In the genomic region with DNA sequence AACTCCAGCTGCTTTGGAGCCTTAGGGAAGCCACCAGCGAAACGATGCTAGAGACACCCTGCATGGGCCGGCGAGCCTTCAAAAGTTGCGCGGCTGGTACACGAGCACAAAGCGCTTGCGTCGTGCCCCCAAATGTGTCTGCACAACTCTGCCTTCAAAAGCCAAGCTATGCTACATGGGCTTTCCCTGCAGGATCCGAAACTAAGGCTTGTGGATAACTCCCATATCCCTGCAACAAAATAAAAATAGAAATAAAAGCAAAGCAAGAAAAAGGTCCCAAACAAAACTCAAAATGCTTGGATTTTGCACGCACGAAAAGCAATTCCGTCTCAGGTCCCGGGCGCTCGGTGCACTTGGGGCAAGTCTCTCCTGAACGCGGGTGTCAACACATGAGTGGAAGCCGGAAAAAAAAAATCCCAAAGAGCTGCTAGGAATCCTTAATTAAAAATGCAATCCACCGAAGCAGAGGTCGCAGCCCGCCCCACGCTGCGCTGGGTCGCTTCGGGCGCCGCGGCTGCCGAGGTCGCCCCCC, we compare ENCODE assay signal across 8 mouse cellular contexts. TPM values are rescaled to one million over a fixed set of nuclear protein-coding genes. Genes with fewer than 3 reads are reported as not detected.
DNase-seq lines count a peak whose midpoint lies in the region; ATAC-seq and TF ChIP-seq lines count a peak whose summit lies in the region.

No protein-coding gene starts in this region.

- peak overlapping the region; percentile 99 for H3K27ac ChIP-seq in lung, embryonic 14.5 days (ENCODE audit: low read depth)
- peak overlapping the region; percentile 96 for H3K27ac ChIP-seq in intestine, embryonic 14.5 days (ENCODE audit: low read depth)
- H3K27ac ChIP-seq in neural tube, embryonic 14.5 days (ENCODE audit: low read depth, low read length) = peak overlapping the region; percentile 60; the same call in 1 of the 2 replicates

- DNase-seq in lung, embryonic 14.5 days = no peak
- no peak for DNase-seq in lung, postnatal 25 days (ENCODE audit: low spot score)
- peak; percentile 61 for DNase-seq in embryo, embryonic 11 days
- no peak for DNase-seq in intestine, embryonic 14.5 days (ENCODE audit: low spot score)
- DNase-seq in adrenal gland, adult 8-10 months = no peak
- no peak for DNase-seq in frontal cortex, postnatal 36 days (ENCODE audit: low spot score in 2 of 2)
- no peak for DNase-seq in cerebellum, adult 11 months

- peak overlapping the region; percentile 98 for H3K4me3 ChIP-seq in lung, embryonic 14.5 days (ENCODE audit: low read depth, low read length)
- peak overlapping the region; percentile 71 for H3K4me3 ChIP-seq in intestine, embryonic 14.5 days (ENCODE audit: low read depth, low read length)
- H3K4me3 ChIP-seq in neural tube, embryonic 14.5 days (ENCODE audit: low read depth, low read length) = peak overlapping the region; percentile 54

- H3K9me3 ChIP-seq in lung, embryonic 14.5 days (ENCODE audit: low read depth, low read length) = no peaks in the 10 kb centered on the region
- H3K9me3 ChIP-seq in intestine, embryonic 14.5 days (ENCODE audit: control insufficient read depth, low read length) = no peaks in the 10 kb centered on the region
- no peaks in the 10 kb centered on the region for H3K9me3 ChIP-seq in neural tube, embryonic 14.5 days (ENCODE audit: control insufficient read depth, low read length)

- H3K4me2 ChIP-seq in lung, embryonic 14.5 days = peak overlapping the region; percentile 99
- peak overlapping the region; percentile 92 for H3K4me2 ChIP-seq in intestine, embryonic 14.5 days (ENCODE audit: low read length)
- H3K4me2 ChIP-seq in neural tube, embryonic 14.5 days (ENCODE audit: low read depth, low read length) = peak overlapping the region; percentile 90

- H3K4me1 ChIP-seq in lung, embryonic 14.5 days (ENCODE audit: insufficient read depth) = peaks cover 15% of the 10 kb centered on the region
- H3K4me1 ChIP-seq in intestine, embryonic 14.5 days (replicated peaks; ENCODE audit: control insufficient read depth, insufficient read depth, low read length) = peaks cover 34% of the 10 kb centered on the region
- peaks cover 21% of the 10 kb centered on the region for H3K4me1 ChIP-seq in neural tube, embryonic 14.5 days (ENCODE audit: control insufficient read depth, insufficient read depth, low read length)

- no peak for ATAC-seq in lung, embryonic 14.5 days (ENCODE audit: insufficient read depth)
- no peak for ATAC-seq in intestine, embryonic 14.5 days (replicated peaks; ENCODE audit: low FRiP score, low TSS enrichment, low read depth)
- ATAC-seq in neural tube, embryonic 14.5 days (ENCODE audit: low read depth) = no peak

- TF ChIP-seq CTCF in lung, embryonic 14.5 days (IDR thresholded peaks at IDR 0.05; ENCODE audit: low read depth) = no peak

- peak overlapping the region; percentile 99 for H3K9ac ChIP-seq in lung, embryonic 14.5 days
- H3K9ac ChIP-seq in intestine, embryonic 14.5 days (ENCODE audit: low read length) = peak overlapping the region; percentile 95
- H3K9ac ChIP-seq in neural tube, embryonic 14.5 days (replicated peaks; ENCODE audit: low read depth, low read length) = peak overlapping the region; percentile 76

- peaks cover 7% of the 10 kb centered on the region; the same call in 1 of the 2 replicates for H3K36me3 ChIP-seq in lung, embryonic 14.5 days (ENCODE audit: insufficient read depth)
- H3K36me3 ChIP-seq in intestine, embryonic 14.5 days (ENCODE audit: control insufficient read depth, insufficient read depth, low read length) = no peaks in the 10 kb centered on the region
- no peaks in the 10 kb centered on the region for H3K36me3 ChIP-seq in neural tube, embryonic 14.5 days (ENCODE audit: control insufficient read depth, insufficient read depth, low read length)

- 1% methylated on average over 28 of the region's 32 CpGs for whole genome bisulfite sequencing in lung, embryonic 14.5 days
- 0% methylated on average over 31 of the region's 32 CpGs for WGBS in intestine, embryonic 14.5 days
- 1% methylated on average over 30 of the region's 32 CpGs for WGBS in neural tube, embryonic 14.5 days

- no peaks in the 10 kb centered on the region for H3K27me3 ChIP-seq in lung, embryonic 14.5 days (ENCODE audit: insufficient read depth, low read length)
- no peaks in the 10 kb centered on the region for H3K27me3 ChIP-seq in intestine, embryonic 14.5 days (replicated peaks; ENCODE audit: control insufficient read depth, insufficient read depth, low read length)
- H3K27me3 ChIP-seq in neural tube, embryonic 14.5 days (ENCODE audit: control insufficient read depth, insufficient read depth, low read length) = peaks cover 3% of the 10 kb centered on the region; the same call in 1 of the 2 replicates

RNA-seq across cellular contexts. Expression of a gene that starts 0.5 kb away (rescaled TPM):
- 13.6 and 15.3 TPM in 2 replicates for polyA plus RNA-seq in lung, embryonic 14.5 days (2014; fragmentation: Nextera tagmentation; extraction: Ambion mirVana)
- polyA plus RNA-seq in intestine, embryonic 14.5 days (2014; fragmentation: Nextera tagmentation; extraction: Ambion mirVana) = 8.5 and 9.3 TPM in 2 replicates
- polyA plus RNA-seq in neural tube, embryonic 14.5 days (2014; fragmentation: Nextera tagmentation; extraction: Ambion mirVana) = 1.0 and 2.2 TPM in 2 replicates
- total RNA-seq in adrenal gland, adult 8-10 months (2022) = 10 to 100 TPM in 1 of 4 experiments, 1 to 10 TPM in 3; 7.6 to 11.1 (median 8.6) TPM
